Mouse (Mus musculus): ENCODE measurements around the gene Sec63. TPM values are rescaled to one million over a fixed set of nuclear protein-coding genes. Genes with fewer than 3 reads are reported as not detected.

The Sec63 gene
- polyA plus RNA-seq, 1 experiment from 2014 or later: 24.3 TPM

- Histone ChIP-seq H3K4me3 (replicated peaks) (no peak overlapping the region), H3K9ac (no peak overlapping the region), H3K27me3 (replicated peaks) (no peaks in the 10 kb centered on the region), H3K27ac (peak overlapping the region; percentile 57; the same call in 1 of the 2 replicates), H3K4me1 (0 out of 2 replicates have a peak, but pooled peaks cover 1% of the 10 kb centered on the region), H3K9me3 (no peaks in the 10 kb centered on the region), H3K4me2 (no peak overlapping the region), H3K36me3 (no peaks in the 10 kb centered on the region)
- WGBS: 60% methylated on average over 4 of the region's 4 CpGs
- no peak for ATAC-seq (ENCODE audit: insufficient read depth, low FRiP score, low read depth)
These were observed 93.5 kb downstream of the Sec63 start for GRCm38 (mm10) chr10:42854838-42855237.

GRCm38 (mm10) chr10:42855250-42855649, 94.0 kb downstream of the Sec63 start:
- H3K9me3 ChIP-seq: no peaks in the 10 kb centered on the region
- no peak for ATAC-seq (ENCODE audit: insufficient read depth, low FRiP score, low read depth)
- 21% methylated on average over 5 of the region's 5 CpGs for WGBS
- H3K36me3 ChIP-seq: no peaks in the 10 kb centered on the region
- H3K4me3 ChIP-seq (replicated peaks): no peak overlapping the region
- H3K9ac ChIP-seq: no peak overlapping the region
- no peak overlapping the region for H3K4me2 ChIP-seq
- no peaks in the 10 kb centered on the region for H3K27me3 ChIP-seq (replicated peaks)
- 0 out of 2 replicates have a peak, but pooled peaks cover 3% of the 10 kb centered on the region for H3K4me1 ChIP-seq
- H3K27ac ChIP-seq: peak overlapping the region; percentile 57

- H3K4me2 ChIP-seq: no peak overlapping the region
- H3K9ac ChIP-seq: no peak overlapping the region
- no peaks in the 10 kb centered on the region for H3K9me3 ChIP-seq
- ATAC-seq (ENCODE audit: insufficient read depth, low FRiP score, low read depth): no peak
- no peaks in the 10 kb centered on the region for H3K36me3 ChIP-seq
- no peaks in the 10 kb centered on the region for H3K27me3 ChIP-seq (replicated peaks)
- H3K4me3 ChIP-seq (replicated peaks): no peak overlapping the region
- 0 out of 2 replicates have a peak, but pooled peaks cover 3% of the 10 kb centered on the region for H3K4me1 ChIP-seq
- 95% methylated on average over 9 of the region's 9 CpGs for WGBS
- no peak overlapping the region for H3K27ac ChIP-seq
These were observed 95.3 kb downstream of the Sec63 start for GRCm38 (mm10) chr10:42856574-42856973.

GRCm38 (mm10) chr10:42857021-42857420, 95.7 kb downstream of the Sec63 start:
- Histone ChIP-seq H3K9ac (no peak overlapping the region), H3K9me3 (no peaks in the 10 kb centered on the region), H3K27ac (no peak overlapping the region), H3K4me1 (0 out of 2 replicates have a peak, but pooled peaks cover 3% of the 10 kb centered on the region), H3K27me3 (replicated peaks) (no peaks in the 10 kb centered on the region), H3K4me3 (replicated peaks) (no peak overlapping the region), H3K4me2 (no peak overlapping the region), H3K36me3 (no peaks in the 10 kb centered on the region)
- 94% methylated on average over 2 of the region's 2 CpGs for WGBS
- no peak for ATAC-seq (ENCODE audit: insufficient read depth, low FRiP score, low read depth)

- 0 out of 2 replicates have a peak, but pooled peaks cover 6% of the 10 kb centered on the region for H3K4me1 ChIP-seq
- H3K9ac ChIP-seq: no peak overlapping the region
- ATAC-seq (ENCODE audit: insufficient read depth, low FRiP score, low read depth): no peak
- no peaks in the 10 kb centered on the region for H3K9me3 ChIP-seq
- WGBS: 60% methylated on average over 2 of the region's 2 CpGs
- no peaks in the 10 kb centered on the region for H3K36me3 ChIP-seq
- H3K4me3 ChIP-seq (replicated peaks): no peak overlapping the region
- H3K27ac ChIP-seq: no peak overlapping the region
- no peak overlapping the region for H3K4me2 ChIP-seq
- no peaks in the 10 kb centered on the region for H3K27me3 ChIP-seq (replicated peaks)
These were observed 98.5 kb downstream of the Sec63 start for GRCm38 (mm10) chr10:42859781-42860158.

GRCm38 (mm10) chr10:42860159-42860911, 99.0 kb downstream of the Sec63 start, which contains the start of gene Scml4:
Gene Scml4, plus strand, starts transcription at chr10:42860370.
- no peaks in the 10 kb centered on the region for H3K9me3 ChIP-seq
- H3K4me3 ChIP-seq (replicated peaks): 0 out of 2 replicates have a peak within 1 kb of the TSS, but pooled peaks have one; percentile 1
- no peak; the same call in 1 of the 2 replicates for ATAC-seq (ENCODE audit: insufficient read depth, low FRiP score, low read depth)
- H3K27me3 ChIP-seq (replicated peaks): no peaks in the 10 kb centered on the region
- no peak within 1 kb of the TSS for H3K27ac ChIP-seq
- 0 out of 2 replicates have a peak, but pooled peaks cover 6% of the 10 kb centered on the region for H3K4me1 ChIP-seq
- H3K36me3 ChIP-seq: no peaks in the 10 kb centered on the region
- no peak within 1 kb of the TSS for H3K9ac ChIP-seq
- 43% methylated on average over 17 of the region's 17 CpGs for WGBS
- H3K4me2 ChIP-seq: peak within 1 kb of the TSS; percentile 34

GRCm38 (mm10) chr10:42861446-42861845, 100.2 kb downstream of the Sec63 start:
- Histone ChIP-seq H3K9me3 (no peaks in the 10 kb centered on the region), H3K9ac (no peak overlapping the region), H3K4me3 (replicated peaks) (no peak overlapping the region), H3K27me3 (replicated peaks) (no peaks in the 10 kb centered on the region), H3K27ac (no peak overlapping the region), H3K4me2 (no peak overlapping the region), H3K36me3 (no peaks in the 10 kb centered on the region), H3K4me1 (0 out of 2 replicates have a peak, but pooled peaks cover 6% of the 10 kb centered on the region)
- 82% methylated on average over 7 of the region's 7 CpGs for WGBS
- no peak for ATAC-seq (ENCODE audit: insufficient read depth, low FRiP score, low read depth)

- ATAC-seq (ENCODE audit: insufficient read depth, low FRiP score, low read depth): no peak
- Histone ChIP-seq H3K4me1 (0 out of 2 replicates have a peak, but pooled peaks cover 6% of the 10 kb centered on the region), H3K4me3 (replicated peaks) (no peak overlapping the region; the same call in 1 of the 2 replicates), H3K9ac (no peak overlapping the region), H3K36me3 (no peaks in the 10 kb centered on the region), H3K9me3 (no peaks in the 10 kb centered on the region), H3K27me3 (replicated peaks) (no peaks in the 10 kb centered on the region), H3K27ac (no peak overlapping the region), H3K4me2 (peak overlapping the region; percentile 40)
- WGBS: 45% methylated on average over 13 of the region's 13 CpGs
These were observed 100.9 kb downstream of the Sec63 start for GRCm38 (mm10) chr10:42862102-42862740.

GRCm38 (mm10) chr10:42862806-42863205, 101.5 kb downstream of the Sec63 start:
- Histone ChIP-seq H3K9me3 (no peaks in the 10 kb centered on the region), H3K4me3 (replicated peaks) (no peak overlapping the region), H3K27ac (no peak overlapping the region), H3K27me3 (replicated peaks) (no peaks in the 10 kb centered on the region), H3K4me1 (0 out of 2 replicates have a peak, but pooled peaks cover 6% of the 10 kb centered on the region), H3K4me2 (no peak overlapping the region), H3K36me3 (no peaks in the 10 kb centered on the region), H3K9ac (no peak overlapping the region)
- 66% methylated on average over 4 of the region's 4 CpGs for WGBS
- no peak for ATAC-seq (ENCODE audit: insufficient read depth, low FRiP score, low read depth)

- 40% methylated on average over 31 of the region's 31 CpGs for whole genome bisulfite sequencing
- H3K4me2 ChIP-seq: peak overlapping the region; percentile 59
- ATAC-seq (ENCODE audit: insufficient read depth, low FRiP score, low read depth): no peak
- H3K27me3 ChIP-seq (replicated peaks): no peaks in the 10 kb centered on the region
- no peaks in the 10 kb centered on the region for H3K36me3 ChIP-seq
- no peak overlapping the region for H3K9ac ChIP-seq
- H3K9me3 ChIP-seq: no peaks in the 10 kb centered on the region
- H3K27ac ChIP-seq: no peak overlapping the region; the same call in 1 of the 2 replicates
- 0 out of 2 replicates have a peak, but pooled peaks cover 6% of the 10 kb centered on the region for H3K4me1 ChIP-seq
- peak overlapping the region; percentile 42 for H3K4me3 ChIP-seq (replicated peaks)
These were observed 102.5 kb downstream of the Sec63 start for GRCm38 (mm10) chr10:42863621-42864391.

GRCm38 (mm10) chr10:42864696-42865095, 103.4 kb downstream of the Sec63 start:
- peak overlapping the region; percentile 26; the same call in 1 of the 2 replicates for H3K27ac ChIP-seq
- no peak overlapping the region for H3K9ac ChIP-seq
- no peak overlapping the region for H3K4me3 ChIP-seq (replicated peaks)
- no peaks in the 10 kb centered on the region for H3K9me3 ChIP-seq
- 0 out of 2 replicates have a peak, but pooled peaks cover 6% of the 10 kb centered on the region for H3K4me1 ChIP-seq
- 45% methylated on average over 5 of the region's 5 CpGs for WGBS
- no peaks in the 10 kb centered on the region for H3K36me3 ChIP-seq
- no peaks in the 10 kb centered on the region for H3K27me3 ChIP-seq (replicated peaks)
- no peak for ATAC-seq (ENCODE audit: insufficient read depth, low FRiP score, low read depth)
- H3K4me2 ChIP-seq: peak overlapping the region; percentile 59

Data from stomach, embryonic 15.5 days (tissue).